Mouse (Mus musculus) naive thymus-derived CD4-positive, alpha-beta T cell, adult 2 months (primary cell): ENCODE results near the gene Gnptg.

Source experiments
- DNase-seq: peaks from one replicate; pipeline ENCODE4 v3.0.0-alpha.2; 2011; ENCODE audit warnings: low read depth

Gnptg gene

DNA sequence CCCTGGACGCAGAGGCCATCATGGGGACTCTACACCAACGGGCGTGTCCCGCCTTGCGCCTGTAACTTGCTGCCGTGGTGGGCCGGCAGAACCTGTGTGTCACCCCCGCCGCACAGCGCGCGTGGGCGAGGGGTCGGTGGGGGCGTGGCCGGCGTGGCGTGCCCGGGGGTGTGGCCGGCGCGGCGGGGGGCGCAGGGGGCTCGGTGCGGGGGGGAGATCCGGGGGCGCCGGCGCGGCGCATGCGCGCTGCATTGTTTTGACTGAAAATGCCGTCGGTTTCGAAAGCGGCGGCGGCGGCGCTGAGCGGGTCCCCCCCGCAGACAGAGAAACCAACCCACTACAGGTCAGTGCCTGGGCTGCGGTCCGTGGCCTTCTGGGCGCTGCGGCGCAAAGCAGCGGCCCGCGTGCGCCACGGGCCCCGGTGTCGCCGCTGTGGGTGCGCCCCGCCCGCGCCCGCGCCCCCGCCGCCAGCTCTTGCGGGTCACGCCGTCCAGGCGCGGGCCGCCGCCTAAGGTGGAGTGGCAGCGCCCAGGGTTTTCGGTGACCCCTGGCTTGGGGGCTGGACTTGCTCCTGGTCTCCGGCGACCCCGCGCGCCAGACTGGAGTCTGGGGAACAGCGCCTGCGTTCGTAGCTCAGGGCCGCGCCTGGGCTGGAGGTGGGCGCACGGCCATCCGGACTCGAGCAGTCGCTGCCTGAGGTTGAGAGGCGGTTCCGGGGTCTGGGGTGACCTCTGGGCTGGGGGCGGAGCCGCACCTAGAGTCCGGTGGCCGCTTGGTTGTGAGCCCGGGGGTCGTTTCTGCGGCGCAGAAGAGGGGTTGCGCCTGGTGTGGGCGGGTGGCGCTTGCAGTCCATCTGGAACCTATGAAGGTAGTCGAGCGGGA lies 51.5 kb downstream of the Gnptg start, which contains the start of gene Unkl:
Unkl (plus strand) TSS at position 248 of the 882 bp plus-strand sequence.
- peak; percentile 82 for DNase-seq

DNA sequence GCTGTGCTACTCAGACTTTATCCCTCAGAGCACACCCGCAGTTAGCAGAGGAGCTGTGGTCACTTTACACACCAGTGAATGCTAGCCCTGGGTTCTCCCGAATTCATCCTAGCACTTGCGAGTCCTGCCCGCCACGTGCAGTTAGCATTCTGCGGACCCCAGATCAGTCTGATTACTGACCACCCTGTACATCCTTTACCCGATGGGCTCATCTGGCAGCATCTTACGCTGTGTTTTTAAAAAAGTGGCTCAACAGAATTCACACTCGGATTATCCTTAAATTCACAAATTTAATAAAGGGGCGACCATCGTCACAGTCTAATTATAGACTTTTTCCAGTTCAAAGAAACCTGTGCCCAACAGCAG lies 52.2 kb downstream of the Gnptg start:
- DNase-seq = no peak

DNA sequence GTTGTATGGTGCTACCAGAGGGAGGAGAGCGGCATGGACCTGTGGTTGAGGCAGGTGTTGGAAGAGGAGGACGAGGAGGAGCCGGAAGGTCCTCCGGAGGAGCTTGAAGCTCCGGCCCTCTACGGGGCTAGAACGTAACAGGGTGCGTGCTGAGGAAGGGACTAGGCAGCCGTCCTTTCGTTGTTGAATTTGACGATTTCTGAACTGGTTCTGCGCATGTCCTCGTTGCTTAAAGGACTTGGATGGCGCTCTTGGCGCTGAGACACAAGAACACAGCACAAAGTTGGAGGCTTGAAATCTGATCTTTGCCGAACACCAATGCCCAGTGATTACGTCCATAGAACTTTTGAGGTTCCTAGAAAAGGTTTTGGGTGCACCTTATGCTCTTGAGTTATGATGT lies 55.0 kb downstream of the Gnptg start:
- no peak for DNase-seq

DNA sequence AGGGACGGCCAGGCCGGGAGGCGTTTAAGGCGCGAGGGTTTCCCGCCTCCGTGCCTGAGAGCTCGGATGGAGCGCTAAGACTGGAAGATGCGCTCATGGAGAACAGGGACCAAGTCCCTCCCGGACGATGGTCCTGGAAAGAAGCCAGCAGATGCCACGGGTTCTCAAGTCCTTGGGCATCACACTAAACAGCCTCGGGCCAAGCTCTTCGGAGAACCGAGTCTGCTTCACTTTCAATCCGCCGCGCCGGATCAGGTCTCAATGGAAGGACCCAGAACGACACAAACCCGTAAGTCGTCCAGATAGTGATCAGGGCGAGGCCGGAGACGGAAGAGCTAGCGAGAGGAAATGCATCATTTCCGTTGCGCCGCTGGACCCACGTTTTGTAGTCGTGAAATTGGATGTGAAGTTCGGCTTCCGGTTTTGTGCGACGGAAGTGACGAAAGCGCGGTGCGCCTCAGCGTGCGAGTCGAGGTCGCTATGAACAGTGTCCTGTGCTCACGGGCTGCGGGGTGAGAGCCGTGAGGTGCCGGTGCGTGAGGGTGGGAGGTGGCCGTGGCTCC lies 55.7 kb downstream of the Gnptg start, which contains the start of gene BC003965:
BC003965 (plus strand) TSS at position 426 of the 563 bp plus-strand sequence.
- peak; percentile 99 for DNase-seq
